Mouse (Mus musculus) cerebellum, postnatal 36 days (tissue): ENCODE measurements at regions not wholly inside any gene's neighbourhood (a gene's known extent, or its start where the extent isn't known, plus 50 kb on each side); places are given as distances from the start of the nearest gene placed in this dataset.

Source experiments
- DNase-seq, 2 experiments: peaks; one replicate each; pipeline ENCODE4 v3.0.0; 2021 to 2022; ENCODE audit warnings: mixed read lengths in 2 of 2

- DNase-seq = no peak
Observed at GRCm38 (mm10) chr14:46225851-46226608, 153.2 kb upstream of the Gm15217 start.

- DNase-seq = no peak
Observed at GRCm38 (mm10) chr14:46234040-46234439, 145.2 kb upstream of the Gm15217 start.

DNA sequence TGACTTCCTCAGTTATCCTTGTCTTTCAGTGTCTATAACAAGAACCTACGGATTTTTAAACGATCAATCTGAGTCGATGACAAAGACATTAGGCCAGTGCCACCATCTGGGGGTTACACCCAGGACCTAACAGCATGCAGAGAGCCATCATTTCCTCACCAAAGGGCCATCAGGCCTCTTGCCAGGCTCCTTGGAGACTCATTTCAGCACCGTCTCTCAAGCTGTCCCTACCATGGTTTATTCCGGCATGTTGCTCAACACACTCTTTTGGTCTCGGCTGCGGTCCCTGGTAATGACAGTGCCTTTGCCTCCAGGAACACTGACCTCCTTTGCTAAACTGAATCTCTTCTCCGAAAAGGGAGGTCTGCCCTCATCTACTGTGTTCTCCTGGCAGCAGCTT lies 144.4 kb upstream of the Gm15217 start:
- no peak for DNase-seq

- no peak for DNase-seq
Observed at GRCm38 (mm10) chr14:46240046-46240800, 139.0 kb upstream of the Gm15217 start.

GRCm38 (mm10) chr14:46240896-46241295 lies 138.3 kb upstream of the Gm15217 start:
- no peak for DNase-seq

DNA sequence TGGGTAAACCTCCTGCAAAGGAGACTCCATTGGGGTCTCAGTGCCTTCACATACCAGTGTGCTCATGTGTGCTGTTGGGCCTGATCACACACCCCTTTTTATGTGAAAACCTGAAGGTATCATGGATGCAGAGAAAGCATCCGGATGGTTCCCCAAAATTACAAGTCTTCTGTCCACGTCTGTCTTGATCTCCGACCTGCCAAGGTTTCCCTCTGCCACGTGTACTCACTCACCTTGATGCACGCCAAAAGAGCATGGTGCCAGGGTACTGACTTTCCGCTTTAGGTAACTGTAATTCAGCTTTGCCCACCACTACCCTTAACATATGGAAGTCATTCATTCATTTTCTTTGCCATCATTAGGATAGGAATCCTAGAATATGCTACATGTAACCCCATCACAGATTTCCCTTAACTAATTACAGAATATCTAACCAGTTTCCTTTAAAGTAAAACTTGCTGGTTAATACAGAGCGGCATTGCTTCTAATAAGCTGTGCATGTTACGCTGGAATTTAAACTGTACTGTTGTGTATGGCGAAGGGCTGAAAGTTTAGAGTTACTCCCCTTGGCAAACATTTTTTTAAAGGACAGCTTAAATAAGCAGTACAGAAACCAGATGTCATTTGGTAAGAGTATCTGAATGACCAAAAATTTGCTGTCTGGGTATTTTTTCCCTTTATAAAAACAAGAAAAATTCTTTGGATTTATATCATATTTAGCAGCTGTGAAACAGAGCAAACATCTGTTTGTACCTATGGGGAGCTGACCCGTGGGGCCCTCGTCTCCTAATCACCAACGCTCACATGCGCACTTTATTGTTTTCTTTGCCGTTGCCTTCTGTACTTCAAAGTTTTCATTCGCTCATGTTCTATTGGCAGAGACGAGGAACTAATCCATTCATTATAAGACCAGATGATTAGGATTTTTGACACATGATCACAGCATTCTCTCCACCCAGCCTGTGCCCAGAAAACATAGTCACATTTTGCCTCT lies 131.4 kb upstream of the Gm15217 start:
- DNase-seq = no peak

GRCm38 (mm10) chr14:46249141-46249540 lies 130.1 kb upstream of the Gm15217 start:
- DNase-seq = no peak

DNA sequence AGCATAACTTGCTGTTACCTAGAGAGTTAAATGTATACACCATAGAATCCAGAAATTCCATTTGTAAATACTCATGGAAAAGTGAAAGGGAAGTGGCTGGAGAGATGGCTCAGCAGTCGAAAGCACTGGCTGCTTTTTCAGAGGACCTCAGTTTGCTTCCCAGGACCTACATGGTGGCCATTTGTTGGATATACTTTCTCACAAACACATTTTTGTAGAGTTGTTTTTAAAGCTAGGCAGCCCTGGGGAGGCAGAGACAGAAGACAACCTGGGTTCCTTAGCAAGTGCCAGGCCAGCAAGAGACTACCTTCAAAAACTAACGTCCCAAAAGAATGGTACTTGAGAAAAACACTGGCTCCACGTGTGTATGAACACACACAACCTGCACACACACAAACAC lies 124.0 kb upstream of the Gm15217 start:
- no peak for DNase-seq

DNA sequence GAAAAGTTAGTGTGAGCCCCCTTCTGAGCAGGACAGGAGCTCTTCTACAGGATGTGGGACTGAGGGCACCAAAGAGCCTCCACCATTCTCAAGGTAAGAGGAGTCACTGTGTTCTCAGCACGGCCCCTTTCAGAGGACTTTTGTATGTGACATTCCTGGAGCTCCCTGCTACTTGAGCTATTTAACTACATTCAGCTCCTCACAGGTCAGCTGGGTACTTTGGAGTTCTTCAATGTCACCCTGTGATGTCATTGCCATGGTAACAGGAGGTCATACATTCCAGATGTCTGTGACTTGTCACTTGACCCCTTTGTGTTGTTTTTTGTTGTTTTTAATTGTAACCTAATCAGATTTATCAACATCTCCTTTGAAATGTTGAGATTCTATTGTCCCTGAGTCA lies 122.9 kb upstream of the Gm15217 start:
- no peak for DNase-seq

GRCm38 (mm10) chr14:46257311-46257710 lies 121.9 kb upstream of the Gm15217 start:
- DNase-seq = no peak

DNA sequence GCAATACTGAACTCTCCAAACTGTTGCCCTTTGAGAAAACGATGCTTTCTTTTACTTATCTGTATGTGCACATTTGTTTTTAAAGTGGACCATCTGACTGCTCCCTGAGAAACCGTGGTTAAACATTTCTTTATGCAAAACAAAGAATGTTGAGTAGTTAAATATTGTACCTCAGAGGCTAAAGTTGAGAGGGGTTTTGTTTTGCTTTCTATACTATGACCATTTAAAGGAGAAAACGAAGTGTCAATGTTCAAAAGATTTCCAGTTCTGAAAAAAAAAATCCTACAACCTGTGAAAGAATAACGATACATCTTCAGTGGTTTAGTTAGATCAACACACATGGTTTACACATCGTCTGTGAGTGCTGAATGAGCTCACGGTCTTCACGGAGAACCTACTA lies 120.7 kb upstream of the Gm15217 start:
- DNase-seq = no peak

DNA sequence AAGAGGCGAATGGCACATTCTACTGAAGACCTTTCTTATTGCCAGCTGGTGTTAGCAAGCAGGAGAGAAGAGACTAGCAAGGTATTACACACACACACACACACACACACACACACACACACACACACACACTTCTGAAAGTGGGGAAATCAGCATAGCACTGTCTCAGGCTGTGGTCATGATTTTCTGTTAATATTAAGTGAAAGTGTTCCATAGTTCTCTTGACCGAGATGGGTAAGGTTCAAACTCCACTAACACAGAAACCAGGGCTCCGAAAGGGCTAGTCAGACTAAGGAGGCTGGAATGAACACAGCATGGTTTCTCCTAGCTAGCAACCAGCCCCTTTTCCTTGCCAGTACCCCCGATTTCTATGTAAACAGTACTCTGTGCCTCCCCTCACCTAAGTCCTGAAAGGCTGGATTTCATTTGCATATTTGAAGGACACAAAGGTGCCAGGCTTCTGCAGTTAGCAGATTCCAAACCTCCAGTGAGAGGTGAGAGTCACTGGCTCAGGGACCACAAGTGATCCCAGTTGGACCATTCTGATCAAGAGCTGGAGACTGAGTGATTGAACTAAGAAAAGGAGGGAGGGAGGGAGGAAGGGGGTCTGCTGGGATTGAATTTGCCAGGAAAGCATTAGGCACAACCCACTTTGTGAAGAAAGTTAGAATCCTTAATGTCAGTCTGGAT lies 118.8 kb upstream of the Gm15217 start:
- no peak for DNase-seq

GRCm38 (mm10) chr14:46275455-46275854 lies 103.8 kb upstream of the Gm15217 start:
- no peak for DNase-seq

DNA sequence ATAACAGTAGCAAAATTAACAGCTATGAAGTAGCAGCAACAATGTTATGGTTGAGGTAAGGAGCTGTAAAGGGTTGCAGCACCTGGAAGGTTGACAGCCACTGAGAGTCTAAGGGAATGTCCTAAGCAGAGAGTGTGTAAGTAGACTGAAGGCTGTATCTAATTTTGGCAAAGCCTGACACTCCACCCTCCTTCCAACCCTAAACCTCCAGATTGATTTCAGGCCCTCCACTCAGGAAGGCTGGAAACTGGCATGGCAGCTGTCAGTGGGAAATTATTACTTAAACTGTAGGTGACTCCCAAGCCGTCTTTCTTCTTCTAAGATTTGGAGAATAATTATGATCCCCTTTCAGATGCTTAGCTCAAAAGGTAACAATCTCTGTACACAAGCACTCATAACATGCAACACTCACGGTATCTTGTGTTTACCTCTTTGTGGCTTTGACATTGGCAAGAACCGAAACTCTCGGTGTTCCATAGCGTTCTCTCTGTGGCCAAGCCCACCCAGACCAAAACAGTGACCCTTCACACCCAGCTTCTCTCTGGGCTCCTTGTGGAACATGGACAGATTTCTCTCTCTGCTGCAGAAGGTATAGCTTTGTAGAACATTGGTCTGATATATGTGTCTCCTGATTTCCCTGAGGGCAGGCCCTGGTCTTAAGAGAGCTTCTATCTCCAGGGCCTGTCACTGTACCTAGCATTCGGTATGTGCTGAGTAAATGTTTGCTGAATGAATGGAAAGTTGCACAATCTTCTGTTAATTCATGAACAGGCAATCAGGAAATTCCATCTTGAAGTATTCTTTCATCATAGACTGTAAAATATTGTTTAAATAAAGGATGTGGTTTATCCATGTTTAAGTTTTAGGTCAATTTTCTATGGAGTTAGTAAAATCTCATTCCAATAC lies 102.0 kb upstream of the Gm15217 start:
- no peak for DNase-seq

GRCm38 (mm10) chr14:46277832-46278611 lies 101.2 kb upstream of the Gm15217 start:
- no peak for DNase-seq

DNA sequence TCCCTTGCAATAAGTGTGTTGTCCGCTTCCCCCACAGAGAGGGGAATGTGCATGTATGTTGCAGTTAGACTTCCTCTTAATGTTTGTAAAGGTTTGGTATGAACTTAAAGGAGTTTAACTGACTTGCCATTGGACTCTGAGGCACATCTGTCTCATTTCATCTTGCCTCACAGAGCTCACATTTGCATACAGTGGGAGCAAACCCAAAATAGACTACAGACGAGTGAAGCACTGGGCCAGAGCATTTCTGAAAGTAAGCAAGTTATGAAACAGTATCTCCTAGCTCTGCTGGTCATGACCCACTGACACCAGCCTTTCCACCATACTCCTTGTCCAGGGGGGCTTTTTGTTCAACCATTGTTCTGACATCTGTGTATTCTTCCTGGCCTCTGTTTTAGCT lies 86.8 kb upstream of the Gm15217 start:
- no peak for DNase-seq

GRCm38 (mm10) chr14:46296275-46296674 lies 82.9 kb upstream of the Gm15217 start:
- no peak for DNase-seq

GRCm38 (mm10) chr14:46300546-46300945 lies 78.7 kb upstream of the Gm15217 start:
- no peak for DNase-seq

- no peak for DNase-seq
Observed at GRCm38 (mm10) chr14:46302601-46303000, 76.6 kb upstream of the Gm15217 start.

DNA sequence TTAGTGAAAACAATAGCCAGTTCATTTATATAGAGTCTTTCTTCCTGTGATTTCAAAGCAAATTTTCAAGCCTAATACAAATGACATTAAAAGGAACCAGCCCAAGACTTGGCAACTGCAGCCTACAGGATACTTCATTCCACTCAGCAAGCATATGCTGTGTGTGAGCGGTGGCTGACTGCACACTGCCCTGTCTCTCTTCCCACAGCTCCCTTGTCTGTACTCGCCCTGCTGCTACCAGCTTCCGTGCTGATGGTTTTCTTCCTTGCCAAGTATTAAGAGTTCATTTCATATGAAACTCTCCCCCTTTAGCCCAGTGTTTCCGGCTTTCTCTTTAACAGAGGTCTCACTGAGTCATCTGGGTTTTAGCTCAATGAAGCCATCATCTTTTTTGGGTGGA lies 73.9 kb upstream of the Gm15217 start:
- DNase-seq = no peak

- no peak for DNase-seq
Observed at GRCm38 (mm10) chr14:46313064-46313463, 66.2 kb upstream of the Gm15217 start.
